Mouse (Mus musculus) midbrain, embryonic 15.5 days (tissue): Measurements from ENCODE around the gene Ppat. TPM values are rescaled to one million over a fixed set of nuclear protein-coding genes. Genes with fewer than 3 reads are reported as not detected.
"Not testable (repeated sequence)": the region's sequence is repeated elsewhere in the genome, so short reads cannot be mapped to it uniquely, and the experiment has no call there.

Experiments
- ATAC-seq: fragments of 200-750 bp; cut with Nextera tagmentation; replicated peaks from 2 replicates; pipeline ENCODE4 v1.8.0; 2017; ENCODE audit warnings: moderate TSS enrichment
- H3K27ac ChIP-seq: fragments of 300-500 bp; sonication (generic); 2 replicates; pipeline ENCODE4 v1.5.1; 2015; ENCODE audit warnings: mild to moderate bottlenecking, inconsistent platforms
- H3K27me3 ChIP-seq: fragments of 300-500 bp; sonication (generic); replicated peaks from 2 replicates; pipeline ENCODE4 v1.6.1; 2015; ENCODE audit warnings: inconsistent platforms
- H3K36me3 ChIP-seq: fragments of 300-500 bp; sonication (generic); replicated peaks from 2 replicates; pipeline ENCODE4 v1.6.1; 2015; ENCODE audit warnings: inconsistent platforms
- H3K4me1 ChIP-seq: fragments of 300-500 bp; sonication (generic); 2 replicates; pipeline ENCODE4 v1.6.1; 2015; ENCODE audit warnings: inconsistent platforms
- H3K4me2 ChIP-seq: fragments of 300-500 bp; sonication (generic); 2 replicates; pipeline ENCODE4 v1.6.1; 2015; ENCODE audit warnings: inconsistent platforms, mild to moderate bottlenecking, moderate library complexity
- H3K4me3 ChIP-seq: fragments of 300-500 bp; sonication (generic); 2 replicates; pipeline ENCODE4 v1.5.1; 2015; ENCODE audit warnings: mild to moderate bottlenecking, inconsistent platforms
- H3K9ac ChIP-seq: fragments of 300-500 bp; sonication (generic); 2 replicates; pipeline ENCODE4 v1.6.1; 2015; ENCODE audit warnings: mild to moderate bottlenecking, inconsistent platforms
- H3K9me3 ChIP-seq: fragments of 300-500 bp; sonication (generic); 2 replicates; pipeline ENCODE4 v1.6.1; 2016; ENCODE audit warnings: inconsistent platforms
- WGBS: fragments of 180-500 bp; shearing (Covaris S2); methylation state at CpG from one replicate; pipeline ENCODE4 v1.1.7; 2015; ENCODE audit warnings: mixed read lengths; 5-methylcytosine and 5-hydroxymethylcytosine counted together
- polyA plus RNA-seq: library from polyadenylated mRNA; unstranded; fragments of >200 nt; fragmentation: Nextera tagmentation; extraction: Ambion mirVana; gene quantifications from 2 replicates; pipeline ENCODE4 v1.2.1, GENCODE M21; 2015

Gene Ppat
- polyA plus RNA-seq, 1 experiment from 2014 or later = 9.8 TPM

GRCm38 (mm10) chr5:76944965-76945677 lies 6.3 kb downstream of the Ppat start:
- 81% methylated on average over 6 of the region's 6 CpGs for WGBS

GRCm38 (mm10) chr5:76942505-76942904 lies 8.9 kb downstream of the Ppat start:
- 93% methylated on average over 4 of the region's 4 CpGs for WGBS
- no peaks in the 10 kb centered on the region for H3K9me3 ChIP-seq
- no peak overlapping the region for H3K27ac ChIP-seq
- H3K4me3 ChIP-seq = no peak overlapping the region
- no peak for ATAC-seq
- no peaks in the 10 kb centered on the region for H3K4me1 ChIP-seq
- no peaks in the 10 kb centered on the region for H3K27me3 ChIP-seq
- H3K4me2 ChIP-seq = no peak overlapping the region
- no peaks in the 10 kb centered on the region for H3K36me3 ChIP-seq
- no peak overlapping the region for H3K9ac ChIP-seq

More at GRCm38 (mm10) chr5:76944965-76945677, 6.3 kb downstream of the Ppat start:
- H3K4me2 ChIP-seq = no peak overlapping the region
- H3K9ac ChIP-seq = no peak overlapping the region
- no peaks in the 10 kb centered on the region for H3K9me3 ChIP-seq
- no peak for ATAC-seq
- no peaks in the 10 kb centered on the region for H3K27me3 ChIP-seq
- no peak overlapping the region for H3K4me3 ChIP-seq
- H3K36me3 ChIP-seq = no peaks in the 10 kb centered on the region
- H3K4me1 ChIP-seq = peaks cover 8% of the 10 kb centered on the region
- no peak overlapping the region for H3K27ac ChIP-seq

GRCm38 (mm10) chr5:76941975-76942374 lies 9.4 kb downstream of the Ppat start:
- Histone ChIP-seq H3K27me3 (no peaks in the 10 kb centered on the region), H3K4me1 (no peaks in the 10 kb centered on the region), H3K4me3 (no peak overlapping the region), H3K4me2 (no peak overlapping the region), H3K9ac (no peak overlapping the region), H3K36me3 (no peaks in the 10 kb centered on the region), H3K9me3 (no peaks in the 10 kb centered on the region), H3K27ac (no peak overlapping the region)
- WGBS = 92% methylated on average over 4 of the region's 4 CpGs
- no peak for ATAC-seq

GRCm38 (mm10) chr5:76939717-76940116 lies 11.7 kb downstream of the Ppat start:
- no peak overlapping the region for H3K27ac ChIP-seq
- no peak for ATAC-seq
- no peak overlapping the region for H3K9ac ChIP-seq
- H3K4me2 ChIP-seq = no peak overlapping the region
- no peak overlapping the region for H3K4me3 ChIP-seq
- H3K27me3 ChIP-seq = no peaks in the 10 kb centered on the region
- no peaks in the 10 kb centered on the region for H3K4me1 ChIP-seq
- 96% methylated on average over 8 of the region's 8 CpGs for WGBS
- no peaks in the 10 kb centered on the region for H3K9me3 ChIP-seq
- no peaks in the 10 kb centered on the region for H3K36me3 ChIP-seq

GRCm38 (mm10) chr5:76929180-76929877 lies 22.0 kb downstream of the Ppat start:
- H3K9ac ChIP-seq = no peak overlapping the region
- H3K9me3 ChIP-seq = no peaks in the 10 kb centered on the region
- no peaks in the 10 kb centered on the region for H3K4me1 ChIP-seq
- WGBS = 82% methylated on average over 7 of the region's 7 CpGs
- peaks cover 10% of the 10 kb centered on the region for H3K36me3 ChIP-seq
- no peaks in the 10 kb centered on the region for H3K27me3 ChIP-seq
- ATAC-seq = no peak
- no peak overlapping the region for H3K27ac ChIP-seq
- H3K4me2 ChIP-seq = no peak overlapping the region
- no peak overlapping the region for H3K4me3 ChIP-seq

GRCm38 (mm10) chr5:76928124-76928832 lies 23.1 kb downstream of the Ppat start:
- H3K4me3 ChIP-seq = no peak overlapping the region
- ATAC-seq = no peak
- H3K4me1 ChIP-seq = no peaks in the 10 kb centered on the region
- H3K9ac ChIP-seq = no peak overlapping the region
- H3K27ac ChIP-seq = no peak overlapping the region
- H3K36me3 ChIP-seq = peaks cover 10% of the 10 kb centered on the region
- H3K27me3 ChIP-seq = no peaks in the 10 kb centered on the region
- H3K4me2 ChIP-seq = no peak overlapping the region
- H3K9me3 ChIP-seq = no peaks in the 10 kb centered on the region
- WGBS = 85% methylated on average over 16 of the region's 16 CpGs

GRCm38 (mm10) chr5:76924296-76924695 lies 27.1 kb downstream of the Ppat start:
- Histone ChIP-seq H3K9me3 (no peaks in the 10 kb centered on the region), H3K4me3 (no peak overlapping the region), H3K4me1 (no peaks in the 10 kb centered on the region), H3K9ac (no peak overlapping the region), H3K27me3 (no peaks in the 10 kb centered on the region), H3K27ac (no peak overlapping the region), H3K36me3 (peaks cover 12% of the 10 kb centered on the region), H3K4me2 (no peak overlapping the region)
- ATAC-seq = no peak
- WGBS = 69% methylated on average over 1 of the region's 1 CpGs

- Histone ChIP-seq H3K9ac (no peak overlapping the region), H3K36me3 (peaks cover 13% of the 10 kb centered on the region), H3K9me3 (no peaks in the 10 kb centered on the region), H3K4me1 (no peaks in the 10 kb centered on the region), H3K27ac (no peak overlapping the region), H3K27me3 (no peaks in the 10 kb centered on the region), H3K4me2 (no peak overlapping the region), H3K4me3 (no peak overlapping the region)
- ATAC-seq = no peak
- WGBS = 86% methylated on average over 13 of the region's 13 CpGs
Observed at GRCm38 (mm10) chr5:76923428-76923827, 27.9 kb downstream of the Ppat start.

GRCm38 (mm10) chr5:76922833-76923232 lies 28.5 kb downstream of the Ppat start:
- Histone ChIP-seq H3K9me3 (no peaks in the 10 kb centered on the region), H3K4me3 (no peak overlapping the region), H3K27ac (no peak overlapping the region), H3K36me3 (peaks cover 16% of the 10 kb centered on the region), H3K27me3 (no peaks in the 10 kb centered on the region), H3K4me1 (no peaks in the 10 kb centered on the region), H3K4me2 (no peak overlapping the region), H3K9ac (no peak overlapping the region)
- WGBS = 85% methylated on average over 4 of the region's 4 CpGs
- ATAC-seq = no peak

- not testable (repeated sequence) for H3K9me3 ChIP-seq, ATAC-seq, H3K9ac ChIP-seq, H3K4me1 ChIP-seq, H3K36me3 ChIP-seq, H3K27ac ChIP-seq, H3K27me3 ChIP-seq, H3K4me2 ChIP-seq, H3K4me3 ChIP-seq
- WGBS = 94% methylated on average over 5 of the region's 5 CpGs
Observed at GRCm38 (mm10) chr5:76912522-76912921, 38.9 kb downstream of the Ppat start.

GRCm38 (mm10) chr5:76910807-76911206 lies 40.6 kb downstream of the Ppat start:
- Histone ChIP-seq H3K9me3 (no peaks in the 10 kb centered on the region), H3K4me1 (peaks cover 3% of the 10 kb centered on the region; the same call in 1 of the 2 replicates), H3K4me2 (no peak overlapping the region), H3K27me3 (no peaks in the 10 kb centered on the region), H3K4me3 (no peak overlapping the region), H3K27ac (no peak overlapping the region), H3K9ac (no peak overlapping the region), H3K36me3 (0 out of 2 replicates have a peak, but pooled peaks cover 2% of the 10 kb centered on the region)
- ATAC-seq = no peak
- 84% methylated on average over 3 of the region's 3 CpGs for WGBS

- peak overlapping the region; percentile 84 for H3K4me3 ChIP-seq
- peaks cover 8% of the 10 kb centered on the region; the same call in 1 of the 2 replicates for H3K4me1 ChIP-seq
- 36% methylated on average over 3 of the region's 3 CpGs for WGBS
- ATAC-seq = no peak; the same call in none of the 2 replicates
- H3K9ac ChIP-seq = peak overlapping the region; percentile 82
- H3K4me2 ChIP-seq = peak overlapping the region; percentile 66
- no peaks in the 10 kb centered on the region for H3K9me3 ChIP-seq
- no peaks in the 10 kb centered on the region for H3K36me3 ChIP-seq
- peak overlapping the region; percentile 89 for H3K27ac ChIP-seq
- no peaks in the 10 kb centered on the region for H3K27me3 ChIP-seq
Observed at GRCm38 (mm10) chr5:76906155-76906499, 45.3 kb downstream of the Ppat start.
